Mouse (Mus musculus) liver, adult (tissue): Measurements from ENCODE around the gene Zfp710.

Experiments
- GATA4 ChIP-seq: IDR thresholded peaks from 2 replicates; pipeline ENCODE4 v1.6.1; 2014; ENCODE audit warnings: mild to moderate bottlenecking, low read length; ENCODE audit not compliant: insufficient replicate concordance

The Zfp710 gene

DNA sequence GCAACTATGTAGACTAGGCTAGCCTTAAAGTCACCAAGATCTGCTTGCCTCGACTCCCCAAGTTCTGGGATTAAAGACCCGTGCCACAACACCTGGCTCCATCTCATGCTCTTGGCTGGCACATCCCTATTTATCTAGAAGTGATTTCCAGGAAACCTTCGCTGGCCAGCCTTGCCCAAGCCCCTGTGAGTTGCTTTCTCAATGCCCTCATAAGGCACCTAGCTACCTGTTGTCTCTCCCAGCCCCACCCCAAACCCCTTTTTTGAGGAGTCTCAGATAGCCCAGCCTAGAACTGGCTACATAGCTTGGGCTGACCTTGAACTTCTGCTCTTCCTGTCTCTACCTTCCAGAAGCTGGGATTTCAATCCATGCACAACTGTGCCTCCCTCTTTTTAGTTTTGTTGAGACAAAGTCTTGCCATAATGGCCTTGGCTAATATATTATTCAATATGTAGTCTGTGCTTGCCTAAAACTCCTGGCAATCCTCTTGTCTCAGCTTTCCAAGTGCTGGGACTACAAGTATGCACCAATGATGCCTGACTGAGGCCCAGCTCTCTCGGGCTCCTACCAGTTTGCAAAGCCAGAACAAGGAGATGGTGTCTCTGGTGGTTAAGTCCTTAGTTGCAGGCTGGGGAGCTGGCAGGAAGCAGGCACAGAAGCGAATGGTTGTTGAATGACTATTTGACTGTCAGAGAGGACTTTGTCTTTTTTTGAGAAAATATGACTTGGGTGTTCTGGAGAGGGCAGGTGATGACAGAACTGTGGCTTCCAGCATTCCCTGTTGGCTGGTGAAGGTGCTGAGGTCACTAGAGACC, 786 bp upstream of the Zfp710 start:
- no peak for TF ChIP-seq GATA4

DNA sequence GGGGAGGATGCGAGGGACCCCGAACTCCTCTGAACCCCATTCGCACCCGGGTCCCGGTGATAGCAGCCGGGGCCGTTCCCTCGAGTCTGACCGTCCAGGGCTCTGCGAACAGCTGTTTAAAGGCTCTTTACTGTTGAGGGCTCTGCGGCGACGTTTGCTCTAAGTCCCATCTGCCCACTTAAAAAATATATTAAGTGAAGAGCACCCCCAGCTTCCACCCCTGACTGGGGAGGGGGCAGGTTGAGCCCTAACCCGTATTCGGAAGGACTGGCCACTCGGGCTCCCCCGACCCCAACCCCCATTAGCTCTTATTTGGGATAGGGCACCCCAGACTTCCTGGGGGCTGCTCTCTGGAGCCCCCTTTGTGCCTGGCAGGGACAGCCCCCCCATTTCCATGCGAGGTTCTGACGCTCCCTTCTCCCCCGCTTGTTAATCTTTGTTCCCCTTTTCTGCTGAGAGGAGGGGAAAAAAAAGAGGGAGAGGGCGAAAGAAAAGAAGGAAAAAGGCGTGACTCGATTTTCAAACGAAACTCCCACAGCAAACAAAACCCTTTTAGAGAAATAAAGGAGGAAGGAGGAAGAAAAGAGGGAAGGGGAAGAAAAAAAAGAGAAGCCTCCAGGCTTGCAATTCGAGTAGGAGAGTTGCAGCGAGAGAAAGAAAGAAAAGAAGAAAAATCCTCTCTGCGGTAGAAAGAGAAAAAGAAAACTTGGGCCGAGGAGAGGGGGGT, 940 bp downstream of the Zfp710 start:
- no peak for TF ChIP-seq GATA4

DNA sequence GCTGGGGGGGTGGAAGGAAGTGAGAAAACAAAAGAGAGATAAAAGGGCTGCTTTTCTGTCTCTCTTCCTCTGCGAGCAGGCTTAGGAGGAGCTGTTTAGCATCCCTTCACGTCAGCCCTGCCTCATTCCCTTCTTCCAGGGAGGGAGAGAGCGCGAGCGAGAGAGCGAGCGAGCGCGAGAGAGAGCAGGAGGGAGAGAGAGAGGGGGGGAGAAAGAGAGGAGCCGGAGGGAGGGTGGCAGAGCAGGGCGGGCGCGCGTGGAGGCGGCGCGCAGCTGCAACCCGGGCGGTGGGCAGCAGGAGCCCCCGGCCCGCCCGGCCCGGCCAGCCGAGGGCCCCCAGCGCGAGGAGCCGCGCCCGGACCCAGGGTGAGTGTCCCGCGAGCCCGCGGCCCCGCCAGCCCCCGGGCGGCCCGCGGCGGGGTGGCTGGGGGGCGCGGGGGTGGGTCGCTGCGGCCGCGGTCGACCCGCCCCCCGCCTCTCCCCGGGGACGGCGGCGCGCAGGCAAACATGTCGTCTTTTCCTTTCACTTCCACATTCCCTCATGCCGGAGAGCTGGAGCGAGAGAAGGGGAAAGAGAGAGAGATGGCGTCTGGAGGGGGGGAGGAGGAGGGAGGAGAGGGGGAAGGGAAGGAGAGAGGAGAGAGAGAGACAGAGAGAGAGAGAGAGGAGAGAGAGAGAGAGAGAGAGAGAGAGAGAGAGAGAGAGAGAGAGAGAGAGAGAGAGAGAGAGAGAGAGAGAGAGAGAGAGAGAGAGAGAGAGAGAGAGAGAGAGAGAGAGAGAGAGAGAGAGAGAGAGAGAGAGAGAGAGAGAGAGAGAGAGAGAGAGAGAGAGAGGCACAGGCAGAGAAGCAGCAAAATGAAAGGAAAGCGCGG, 1.7 kb downstream of the Zfp710 start:
- TF ChIP-seq GATA4, result 0 out of 2 replicates have a peak, but pooled peaks have one; percentile 8

DNA sequence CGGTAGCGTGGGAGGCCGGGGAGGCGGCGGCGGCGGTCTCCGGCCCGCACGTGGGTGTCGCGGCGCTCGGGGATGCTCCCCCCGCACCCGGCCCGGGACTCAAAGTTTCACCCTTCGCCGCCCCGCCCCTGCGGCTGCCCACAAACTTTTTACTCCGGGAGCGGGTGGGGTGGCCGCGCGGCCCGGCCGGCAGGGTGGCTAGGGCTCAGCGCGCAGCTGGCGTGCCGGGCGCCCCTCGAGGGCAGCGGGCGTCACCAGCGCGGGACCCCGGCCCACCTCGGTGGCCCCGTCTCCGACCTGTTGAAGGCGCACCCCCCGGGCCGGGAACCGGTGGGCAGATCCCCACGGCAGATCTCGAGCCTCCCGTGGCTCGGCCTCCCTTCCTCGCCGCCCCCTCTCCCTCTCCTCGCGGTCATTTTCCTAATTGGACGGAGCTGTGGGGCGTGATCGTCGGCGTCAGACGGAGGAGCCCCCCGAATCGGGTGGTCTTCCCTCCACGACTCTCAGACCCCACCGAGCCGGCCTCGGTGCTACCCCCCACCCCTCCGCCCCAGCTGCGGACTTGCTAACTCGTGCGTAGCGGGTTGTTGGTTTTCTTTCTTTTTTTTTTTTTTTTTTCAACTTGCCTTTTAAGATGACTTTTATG, 2.5 kb downstream of the Zfp710 start:
- no peak for TF ChIP-seq GATA4

DNA sequence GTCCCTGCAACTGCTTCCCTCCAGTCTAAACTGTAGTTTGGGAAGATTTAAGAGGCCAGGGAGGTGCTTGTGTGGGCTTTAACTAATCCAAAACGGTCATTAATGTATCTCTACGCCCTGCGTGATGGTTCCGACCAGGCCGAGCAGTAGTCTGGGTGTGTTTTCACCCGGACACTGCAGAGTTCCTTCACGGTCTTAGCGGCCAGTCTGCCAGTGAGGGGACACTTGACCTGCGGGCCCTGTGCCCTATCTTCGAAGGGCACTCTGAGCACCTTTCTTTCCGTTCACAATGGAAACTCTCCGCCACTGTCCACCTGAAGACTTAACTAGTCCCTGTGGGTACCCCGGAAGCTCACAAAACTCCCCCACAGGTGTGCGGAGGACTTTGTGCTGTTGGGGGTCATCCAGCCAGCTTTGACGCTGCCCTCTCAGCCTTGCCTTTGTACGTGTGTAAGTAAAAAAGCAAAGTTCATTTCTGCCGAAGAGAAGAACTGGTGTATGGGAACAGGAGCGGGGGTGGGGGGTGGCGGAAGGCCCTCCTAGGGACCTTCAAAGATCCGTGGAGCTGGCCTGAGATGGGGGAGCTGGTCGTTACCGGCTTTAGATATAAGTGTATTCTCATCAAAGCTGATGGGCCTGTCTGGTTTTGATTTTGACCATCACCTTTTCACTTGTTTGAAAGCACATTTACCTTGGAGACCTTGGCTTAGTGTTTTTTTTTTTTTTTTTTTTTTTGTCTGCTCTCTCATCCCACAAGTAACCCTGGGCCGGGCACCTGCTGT, 3.2 kb downstream of the Zfp710 start:
- TF ChIP-seq GATA4, result no peak

DNA sequence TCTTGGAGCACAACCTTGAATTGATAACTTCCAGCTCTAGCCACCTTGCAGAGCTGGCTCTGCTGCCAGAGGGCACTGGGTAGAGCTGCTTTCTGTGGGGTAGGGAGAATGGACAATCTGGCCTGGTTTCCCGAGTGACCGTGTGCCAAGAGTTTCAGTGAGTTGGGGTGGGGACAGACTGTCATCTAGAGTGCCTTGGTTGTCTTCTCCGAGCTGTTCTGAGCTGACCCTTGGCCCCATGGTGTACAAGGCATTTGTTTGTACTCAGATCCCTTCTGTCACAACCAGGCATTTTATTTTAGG, 3.8 kb downstream of the Zfp710 start:
- TF ChIP-seq GATA4, result peak; percentile 21; the same call in 1 of the 2 replicates

DNA sequence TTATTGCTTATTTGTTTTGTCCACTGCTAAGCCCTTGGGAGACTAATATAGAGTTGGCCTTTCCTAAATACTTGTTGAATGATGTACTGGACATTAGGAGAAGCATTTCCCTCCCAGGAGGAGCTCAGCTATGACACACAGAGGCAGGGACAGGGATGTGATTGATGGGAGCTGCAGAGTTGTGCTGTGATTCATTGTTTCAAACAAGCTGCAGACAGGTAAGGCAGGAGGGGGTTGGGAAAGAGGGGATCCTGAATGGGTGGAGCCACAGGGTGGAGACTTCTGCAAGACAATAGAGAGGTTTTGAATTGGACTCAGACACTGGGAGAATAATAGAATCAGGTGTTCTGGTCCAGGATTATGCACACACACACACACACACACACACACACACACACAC, 5.4 kb downstream of the Zfp710 start:
- no peak for TF ChIP-seq GATA4

DNA sequence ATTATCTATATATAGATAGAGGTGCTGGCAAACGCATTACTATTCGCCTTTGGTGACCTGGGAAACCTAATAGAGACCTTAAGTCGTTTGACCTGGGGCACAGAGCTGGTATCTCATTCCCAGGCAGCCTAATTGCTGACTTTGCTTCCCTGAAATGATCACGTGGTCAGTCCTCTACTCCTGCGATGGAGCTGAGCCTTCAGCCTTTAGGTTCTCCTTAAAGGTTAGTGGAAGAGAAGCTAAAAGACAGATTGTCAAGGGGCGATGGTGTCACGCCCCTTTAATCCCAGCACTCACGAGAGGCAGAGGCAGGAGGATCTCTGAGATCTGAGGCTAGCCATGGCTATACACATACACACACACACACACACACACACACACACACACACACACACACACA, 5.9 kb downstream of the Zfp710 start:
- no peak for TF ChIP-seq GATA4

DNA sequence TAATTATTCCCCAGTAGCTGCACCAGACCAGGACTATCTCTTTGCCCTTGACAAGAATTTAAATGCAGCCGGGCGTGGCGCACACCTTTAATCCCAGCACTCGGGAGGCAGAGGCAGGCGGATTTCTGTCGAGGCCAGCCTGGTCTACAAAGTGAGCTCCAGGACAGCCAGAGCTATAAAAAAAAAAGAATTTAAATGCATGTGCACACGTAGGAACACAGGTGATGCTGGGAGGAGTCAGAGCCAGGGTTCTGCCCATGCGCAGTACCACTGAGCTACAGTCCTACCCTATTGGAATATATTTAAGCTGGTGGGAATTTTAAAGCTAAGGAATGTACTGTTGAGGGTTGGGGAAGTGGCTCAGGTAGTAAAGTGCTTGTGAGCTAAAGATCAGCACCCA, 6.4 kb downstream of the Zfp710 start:
- TF ChIP-seq GATA4, result no peak

DNA sequence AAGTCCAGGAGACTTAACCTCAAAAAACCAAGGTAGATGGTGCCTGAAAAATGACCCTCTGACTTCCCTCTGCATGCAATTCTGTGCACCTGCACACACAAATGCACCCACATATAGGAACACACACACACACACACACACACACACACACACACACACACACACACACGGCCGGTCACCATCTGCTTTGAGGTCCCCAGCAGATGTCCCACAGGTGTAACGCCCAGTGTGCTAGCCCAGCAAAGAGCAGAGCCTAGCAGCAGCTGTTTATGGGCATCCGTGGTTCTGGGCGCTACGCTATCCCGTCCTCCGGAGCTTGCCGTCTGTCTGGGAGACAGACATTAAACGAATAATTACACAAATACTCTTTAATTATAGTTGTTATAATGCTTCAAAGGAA, 6.9 kb downstream of the Zfp710 start:
- no peak for TF ChIP-seq GATA4

DNA sequence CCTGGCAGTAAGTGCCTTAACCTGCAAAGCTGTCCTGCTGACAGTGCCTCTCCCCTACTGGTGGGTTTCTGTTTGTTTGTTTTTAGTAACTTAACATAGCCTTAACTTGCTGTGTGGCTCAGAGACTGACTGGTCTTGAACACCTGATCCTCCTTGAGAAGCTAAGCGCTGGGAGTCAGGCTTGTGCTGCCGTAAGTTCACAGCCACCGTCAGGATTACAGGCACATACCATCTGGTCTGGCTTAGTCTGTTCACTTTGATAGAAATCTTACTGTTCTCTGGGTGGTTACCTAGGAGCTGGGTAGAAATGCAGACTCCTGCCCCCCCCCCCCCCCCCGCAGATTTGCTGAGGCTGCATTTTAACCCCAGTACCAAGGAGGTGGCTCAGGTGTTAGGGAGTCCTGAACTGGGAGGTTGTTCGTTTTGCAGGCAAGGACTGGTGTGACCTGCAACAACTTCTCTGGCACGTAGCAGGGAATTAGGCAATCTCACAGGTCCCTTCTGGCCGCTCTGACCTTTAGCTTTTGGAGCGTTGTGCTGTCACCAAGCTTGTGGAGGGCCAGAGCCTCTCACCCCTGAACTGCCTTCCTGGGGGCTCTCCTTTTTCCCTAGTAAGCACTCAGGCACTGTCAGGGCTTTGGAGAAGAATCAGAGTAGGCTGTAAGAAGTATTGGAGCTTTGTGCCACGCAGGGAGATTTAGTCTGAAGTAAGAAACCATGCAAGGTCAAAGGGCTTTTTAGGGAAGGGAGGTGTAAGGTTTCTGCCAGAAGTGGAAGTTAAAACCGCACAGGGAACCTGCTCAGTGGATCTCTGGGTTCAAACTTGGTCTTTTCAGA, 7.8 kb downstream of the Zfp710 start:
- TF ChIP-seq GATA4, result no peak

DNA sequence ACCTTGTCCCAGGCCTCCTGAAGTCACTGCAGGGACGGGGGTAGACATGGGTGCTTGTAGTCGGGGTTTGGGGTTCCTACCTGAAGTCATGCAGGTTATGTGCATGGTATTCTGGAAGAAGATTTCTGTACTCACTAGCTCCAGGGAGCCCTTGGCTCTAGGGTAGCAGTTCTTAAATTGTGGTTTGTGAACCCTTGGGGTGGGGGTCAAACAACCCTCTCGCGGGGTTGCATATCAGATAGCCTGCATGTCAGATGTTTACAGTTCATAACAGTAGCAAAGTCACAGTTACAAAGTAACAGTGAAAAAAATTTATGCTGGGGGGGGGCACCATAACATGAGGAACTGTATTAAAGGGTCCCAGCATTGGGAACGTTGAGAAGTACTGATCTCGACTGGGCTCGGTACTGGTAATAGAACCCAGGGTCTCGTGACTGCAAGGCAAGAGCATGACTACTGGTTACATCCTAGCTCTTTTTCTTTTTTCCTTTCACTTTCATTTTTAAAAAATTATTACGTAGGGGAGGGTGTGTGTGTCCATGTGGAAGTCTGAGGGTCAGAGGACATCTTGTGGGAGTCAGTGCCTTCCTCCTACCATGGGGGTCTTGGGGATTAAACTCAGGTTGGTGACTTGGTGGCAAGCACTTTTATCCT, 8.6 kb downstream of the Zfp710 start:
- TF ChIP-seq GATA4, result no peak

DNA sequence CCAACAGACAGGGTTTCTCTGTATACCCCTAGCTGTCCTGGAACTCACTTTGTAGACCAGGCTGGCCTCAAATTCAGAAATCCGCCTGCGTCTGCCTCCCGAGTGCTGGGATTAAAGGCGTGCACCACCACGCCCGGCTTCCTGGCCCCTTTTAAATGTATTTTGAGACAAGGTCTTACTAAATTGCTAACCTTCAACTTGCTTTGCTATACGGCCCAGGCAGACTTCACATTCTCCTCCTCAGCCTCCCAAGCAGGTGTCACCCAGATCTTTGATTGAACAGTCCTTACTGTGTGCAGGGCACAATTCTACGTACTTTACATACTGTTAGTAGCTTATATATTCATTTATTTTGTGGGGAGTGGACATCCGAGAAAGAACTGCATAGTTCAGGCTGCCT, 9.2 kb downstream of the Zfp710 start:
- no peak for TF ChIP-seq GATA4

DNA sequence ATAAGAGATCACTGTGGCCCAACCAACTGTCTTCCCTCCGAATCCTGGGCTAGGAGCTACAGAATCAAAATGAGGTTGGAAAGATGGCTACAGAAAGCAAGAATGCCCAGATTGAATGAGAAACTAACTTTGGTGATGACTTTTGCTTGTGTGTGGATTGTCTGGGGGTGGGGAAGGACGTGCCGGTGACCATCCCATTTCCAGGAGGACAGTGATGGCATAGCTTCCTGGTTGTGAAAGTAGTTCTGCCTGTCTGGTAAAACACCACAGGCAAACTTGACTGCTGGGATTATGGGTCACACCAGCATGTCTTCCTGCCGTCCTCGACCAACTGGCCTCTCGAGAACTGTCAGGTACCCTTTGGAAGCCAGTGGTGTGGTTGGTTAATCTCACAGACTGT, 10.5 kb downstream of the Zfp710 start:
- TF ChIP-seq GATA4, result no peak

DNA sequence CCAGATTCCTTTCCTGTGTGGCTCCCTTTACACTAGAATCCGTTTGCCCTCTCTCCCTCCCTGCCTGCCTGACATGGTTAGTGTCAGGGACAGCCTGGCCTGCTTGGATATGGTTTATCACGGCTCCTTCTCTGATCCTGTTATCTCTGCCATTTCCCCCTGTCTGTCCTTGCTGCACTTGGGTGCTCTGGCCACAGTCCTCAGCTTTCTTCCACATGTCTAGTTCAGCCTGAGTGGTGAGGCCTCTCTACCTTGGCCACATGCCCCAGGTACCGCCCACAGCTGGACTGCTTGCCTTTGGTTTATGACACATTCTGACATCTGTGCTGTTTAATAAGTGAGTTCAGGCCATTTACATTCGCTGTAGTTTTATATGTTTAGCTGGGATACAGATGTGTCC, 11.1 kb downstream of the Zfp710 start:
- peak; percentile 86; the same call in 1 of the 2 replicates for TF ChIP-seq GATA4
